Mouse (Mus musculus) embryonic facial prominence, embryonic 13.5 days (tissue): ENCODE measurements around the gene Lingo2. TPM values are rescaled to one million over a fixed set of nuclear protein-coding genes. Genes with fewer than 3 reads are reported as not detected.
"Not testable (repeated sequence)": the region's sequence is repeated elsewhere in the genome, so short reads cannot be mapped to it uniquely, and the experiment has no call there.

ENCODE experiments used
- ATAC-seq: fragments of 200-750 bp; cut with Nextera tagmentation; 2 replicates; pipeline ENCODE4 v1.8.0; 2017; ENCODE audit warnings: low read depth; ENCODE audit not compliant: insufficient number of reproducible peaks, insufficient read depth, low FRiP score, low TSS enrichment
- H3K27ac ChIP-seq: fragments of 300-500 bp; sonication (generic); 2 replicates; pipeline ENCODE4 v1.5.1; 2015; ENCODE audit warnings: moderate library complexity, mild to moderate bottlenecking, inconsistent platforms
- H3K27me3 ChIP-seq: fragments of 300-500 bp; sonication (generic); 2 replicates; pipeline ENCODE4 v1.6.1; 2015; ENCODE audit warnings: mild to moderate bottlenecking, inconsistent platforms
- H3K36me3 ChIP-seq: fragments of 300-500 bp; sonication (generic); 2 replicates; pipeline ENCODE4 v1.6.1; 2015; ENCODE audit warnings: mild to moderate bottlenecking, inconsistent platforms
- H3K4me1 ChIP-seq: fragments of 300-500 bp; sonication (generic); 2 replicates; pipeline ENCODE4 v1.6.1; 2015; ENCODE audit warnings: inconsistent platforms
- H3K4me2 ChIP-seq: fragments of 300-500 bp; sonication (generic); 2 replicates; pipeline ENCODE4 v1.6.1; 2015; ENCODE audit warnings: moderate library complexity, mild to moderate bottlenecking, inconsistent platforms
- H3K4me3 ChIP-seq: fragments of 300-500 bp; sonication (generic); 2 replicates; pipeline ENCODE4 v1.5.1; 2015; ENCODE audit warnings: mild to moderate bottlenecking, inconsistent platforms
- H3K9ac ChIP-seq: fragments of 300-500 bp; sonication (generic); 2 replicates; pipeline ENCODE4 v1.6.1; 2015; ENCODE audit warnings: mild to moderate bottlenecking, inconsistent platforms
- H3K9me3 ChIP-seq: fragments of 300-500 bp; sonication (generic); 2 replicates; pipeline ENCODE4 v1.6.1; 2016; ENCODE audit warnings: inconsistent platforms
- WGBS: fragments of 180-500 bp; shearing (Covaris S2); methylation state at CpG from one replicate; pipeline ENCODE4 v1.1.7; 2015; ENCODE audit warnings: mixed read lengths; 5-methylcytosine and 5-hydroxymethylcytosine counted together
- polyA plus RNA-seq: library from polyadenylated mRNA; unstranded; fragments of >200 nt; fragmentation: Nextera tagmentation; extraction: Ambion mirVana; gene quantifications from 2 replicates; pipeline ENCODE4 v1.2.1, GENCODE M21; 2015

Gene Lingo2
- polyA plus RNA-seq, 1 experiment from 2014 or later: 6.9 TPM

DNA sequence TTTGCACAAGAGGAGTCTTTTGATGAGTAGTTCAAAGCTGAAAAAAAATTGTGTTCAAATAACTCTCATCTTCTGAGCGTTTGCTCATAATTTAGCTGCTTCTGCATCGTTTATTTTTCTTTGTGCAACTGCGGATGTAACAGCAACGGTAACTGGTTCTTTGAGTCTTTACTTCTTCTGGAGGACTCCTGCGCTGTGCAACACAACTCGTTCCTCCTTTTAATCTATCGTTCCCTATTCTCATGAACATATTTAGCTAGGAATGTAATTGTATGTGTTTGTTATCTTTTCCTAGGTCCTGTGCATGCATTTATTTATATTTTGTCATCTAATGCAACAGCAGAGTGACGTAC lies 661.9 kb downstream of the Lingo2 start:
- no peaks in the 10 kb centered on the region for H3K27me3 ChIP-seq
- peak overlapping the region; percentile 54 for H3K4me2 ChIP-seq
- H3K9ac ChIP-seq: no peak overlapping the region
- no peaks in the 10 kb centered on the region for H3K9me3 ChIP-seq
- no peaks in the 10 kb centered on the region for H3K36me3 ChIP-seq
- H3K4me1 ChIP-seq: no peaks in the 10 kb centered on the region
- ATAC-seq: no peak
- WGBS: 74% methylated on average over 8 of the region's 8 CpGs
- H3K4me3 ChIP-seq: peak overlapping the region; percentile 23
- no peak overlapping the region for H3K27ac ChIP-seq

DNA sequence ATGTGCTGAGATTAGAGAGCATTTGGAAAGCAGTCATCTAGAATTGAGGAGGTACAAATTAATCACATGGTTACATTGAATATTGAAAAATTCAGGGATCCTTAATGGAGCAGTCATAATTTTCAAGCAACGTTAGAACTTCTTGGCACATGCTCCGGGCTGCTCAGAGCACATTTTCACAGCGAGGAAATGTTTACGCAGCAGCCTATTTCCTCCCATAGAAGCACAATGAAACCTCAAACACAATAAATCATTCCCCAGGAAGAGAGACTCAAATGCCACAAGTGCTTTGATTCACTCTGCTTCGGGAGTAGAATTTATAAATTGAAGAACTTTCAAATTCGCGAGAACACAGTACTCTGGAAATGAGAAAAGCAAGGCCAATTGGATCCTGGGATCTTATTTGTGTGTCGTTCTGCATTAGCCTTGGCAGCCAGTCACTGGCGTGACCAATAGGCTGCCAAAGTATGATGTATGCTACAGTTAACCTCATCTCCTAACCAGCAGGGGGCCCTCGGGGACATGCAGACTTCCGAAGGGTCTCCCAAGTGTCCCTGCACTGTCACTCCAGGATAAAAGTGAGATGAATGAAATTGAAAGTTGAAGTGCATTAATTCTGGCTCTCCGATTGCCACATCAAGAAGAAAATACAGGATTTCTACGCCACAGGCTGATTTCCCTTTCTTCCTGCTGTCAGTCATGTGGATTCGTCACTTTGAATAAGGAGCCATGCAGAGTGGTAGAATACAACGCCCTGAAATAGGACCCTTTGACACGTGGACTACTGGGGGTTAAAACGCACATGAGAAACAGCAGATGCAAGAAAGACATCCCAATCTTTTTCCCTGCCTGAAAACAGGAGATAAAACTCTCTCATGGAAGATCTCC lies 662.5 kb downstream of the Lingo2 start:
- peak overlapping the region; percentile 23 for H3K4me3 ChIP-seq
- WGBS: 28% methylated on average over 17 of the region's 17 CpGs
- ATAC-seq: no peak
- no peak overlapping the region for H3K27ac ChIP-seq
- no peaks in the 10 kb centered on the region for H3K36me3 ChIP-seq
- H3K4me2 ChIP-seq: peak overlapping the region; percentile 54
- H3K4me1 ChIP-seq: no peaks in the 10 kb centered on the region
- no peaks in the 10 kb centered on the region for H3K9me3 ChIP-seq
- 0 out of 2 replicates have a peak overlapping the region, but pooled peaks have one; percentile 16 for H3K9ac ChIP-seq
- H3K27me3 ChIP-seq: no peaks in the 10 kb centered on the region

DNA sequence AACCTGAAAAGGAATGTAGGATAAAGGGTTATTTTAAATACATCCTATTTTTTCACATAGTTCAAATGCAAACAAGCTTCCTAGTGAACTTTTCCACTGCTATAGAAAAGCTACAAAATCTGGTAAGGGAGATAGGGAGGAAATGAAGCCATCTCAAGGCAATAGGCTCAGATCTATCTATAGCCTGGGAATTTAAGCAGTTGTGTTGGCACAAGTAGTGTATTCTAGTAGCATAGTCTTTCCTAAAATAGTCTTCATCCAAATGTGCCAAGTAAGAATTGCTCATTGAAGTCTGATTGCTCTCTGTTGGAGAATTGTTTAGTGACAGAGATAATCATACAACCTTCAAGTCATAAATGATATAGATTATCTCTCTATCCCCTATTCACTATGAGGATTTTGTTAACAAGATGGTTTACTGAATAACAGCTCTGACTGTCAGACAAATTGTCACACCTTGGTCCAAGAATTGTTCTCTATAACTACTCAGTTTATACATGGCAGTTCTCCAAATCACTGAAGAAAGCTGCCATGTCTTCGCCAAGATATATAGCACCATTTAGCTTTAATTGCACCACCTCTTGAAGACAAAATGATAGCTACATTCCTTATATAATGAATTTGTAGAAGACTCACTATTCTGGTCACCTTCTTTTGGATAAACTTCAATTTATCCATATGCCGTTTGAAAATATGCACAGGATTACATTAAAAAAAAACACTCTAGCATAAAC lies 688.9 kb downstream of the Lingo2 start:
- Histone ChIP-seq H3K4me1 (no peaks in the 10 kb centered on the region), H3K36me3 (no peaks in the 10 kb centered on the region), H3K4me3 (no peak overlapping the region), H3K4me2 (no peak overlapping the region), H3K9ac (no peak overlapping the region), H3K9me3 (no peaks in the 10 kb centered on the region), H3K27me3 (no peaks in the 10 kb centered on the region), H3K27ac (no peak overlapping the region)
- no peak for ATAC-seq
- WGBS: 89% methylated on average over 2 of the region's 2 CpGs

DNA sequence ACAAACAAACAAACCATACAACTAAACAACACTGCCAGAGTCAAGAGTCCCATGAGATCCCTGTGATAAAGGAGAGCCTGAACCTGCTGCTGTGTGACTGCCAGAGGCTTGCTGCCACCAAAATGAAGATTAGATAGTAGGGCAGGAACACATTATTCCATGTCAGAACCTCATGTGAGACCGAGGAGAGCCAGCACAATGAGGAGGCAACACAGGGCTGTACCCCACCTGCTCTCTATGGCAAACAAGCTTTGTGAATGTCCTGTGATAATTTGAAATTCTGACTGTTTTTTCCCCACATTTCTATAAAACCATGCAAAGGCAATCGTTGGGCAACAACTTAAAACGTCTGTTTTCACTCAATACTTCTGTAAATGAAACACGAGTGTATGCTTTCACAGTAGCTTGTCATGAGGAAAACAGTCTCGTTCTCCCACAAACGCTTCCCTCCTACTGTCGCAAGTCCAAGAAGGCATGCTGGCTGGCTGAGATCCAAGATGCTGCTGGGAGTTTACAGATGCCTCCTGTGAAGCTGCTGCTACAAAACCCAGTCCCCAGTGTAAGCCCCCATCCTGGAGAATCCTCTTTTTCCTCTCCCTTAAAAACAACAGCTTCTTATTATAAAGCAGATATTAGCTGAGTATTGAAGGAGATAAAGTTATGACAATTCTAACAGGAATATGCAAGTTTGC lies 765.2 kb downstream of the Lingo2 start:
- peaks cover 7% of the 10 kb centered on the region for H3K4me1 ChIP-seq
- 19% methylated on average over 7 of the region's 7 CpGs for WGBS
- no peak overlapping the region for H3K27ac ChIP-seq
- no peaks in the 10 kb centered on the region for H3K27me3 ChIP-seq
- peak overlapping the region; percentile 12; the same call in 1 of the 2 replicates for H3K4me2 ChIP-seq
- H3K36me3 ChIP-seq: no peaks in the 10 kb centered on the region
- ATAC-seq: no peak
- H3K9me3 ChIP-seq: no peaks in the 10 kb centered on the region
- no peak overlapping the region for H3K4me3 ChIP-seq
- H3K9ac ChIP-seq: no peak overlapping the region

DNA sequence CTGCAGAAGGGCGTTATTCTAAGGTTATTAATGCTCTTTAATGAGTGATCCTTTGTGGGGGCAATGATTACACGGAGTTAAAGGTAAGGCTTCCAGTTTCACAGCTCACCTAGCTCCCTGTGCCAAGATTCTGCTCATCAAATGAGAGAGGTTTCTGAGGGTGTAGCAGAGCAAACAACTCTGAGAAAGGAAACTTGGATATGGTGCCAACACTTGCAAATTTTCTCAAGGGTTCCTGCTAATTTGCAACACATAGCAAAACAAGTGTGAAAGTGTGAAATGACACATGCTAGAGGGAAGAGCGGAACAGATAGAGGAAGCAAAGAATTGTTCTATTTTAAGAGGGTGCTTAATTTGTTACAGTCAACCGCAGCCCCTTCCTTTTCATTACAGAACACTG lies 767.9 kb downstream of the Lingo2 start:
- 0 out of 2 replicates have a peak, but pooled peaks have one; percentile 32 for ATAC-seq
- 64% methylated on average over 4 of the region's 4 CpGs for WGBS
- H3K4me3 ChIP-seq: no peak overlapping the region
- H3K27ac ChIP-seq: no peak overlapping the region
- no peaks in the 10 kb centered on the region for H3K9me3 ChIP-seq
- H3K9ac ChIP-seq: no peak overlapping the region
- H3K4me1 ChIP-seq: peaks cover 7% of the 10 kb centered on the region
- H3K27me3 ChIP-seq: no peaks in the 10 kb centered on the region
- no peaks in the 10 kb centered on the region for H3K36me3 ChIP-seq
- no peak overlapping the region for H3K4me2 ChIP-seq

DNA sequence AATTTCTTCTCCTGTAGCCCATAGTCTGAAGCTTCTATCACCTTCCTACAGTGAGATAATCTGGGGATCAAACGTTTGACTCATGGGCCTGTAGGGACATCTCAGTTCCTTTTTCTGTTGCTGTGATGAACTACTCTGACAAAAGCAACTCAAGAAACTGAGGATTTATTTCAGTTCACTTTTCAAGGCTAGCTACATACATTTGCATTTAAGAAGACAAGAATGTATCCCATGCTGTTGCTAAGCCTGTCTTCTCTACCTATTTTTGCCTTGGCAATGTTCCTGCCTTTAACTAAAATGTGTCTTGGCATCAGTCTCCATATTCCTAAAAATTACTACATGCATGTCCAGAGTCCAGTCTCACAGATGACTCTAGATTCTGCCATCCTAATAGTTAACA lies 781.4 kb downstream of the Lingo2 start:
- no peak overlapping the region for H3K4me2 ChIP-seq
- H3K9ac ChIP-seq: no peak overlapping the region
- no peaks in the 10 kb centered on the region for H3K36me3 ChIP-seq
- WGBS: 44% methylated on average over 1 of the region's 1 CpGs
- no peaks in the 10 kb centered on the region for H3K27me3 ChIP-seq
- H3K4me3 ChIP-seq: no peak overlapping the region
- no peak for ATAC-seq
- H3K9me3 ChIP-seq: no peaks in the 10 kb centered on the region
- H3K4me1 ChIP-seq: no peaks in the 10 kb centered on the region
- no peak overlapping the region for H3K27ac ChIP-seq

DNA sequence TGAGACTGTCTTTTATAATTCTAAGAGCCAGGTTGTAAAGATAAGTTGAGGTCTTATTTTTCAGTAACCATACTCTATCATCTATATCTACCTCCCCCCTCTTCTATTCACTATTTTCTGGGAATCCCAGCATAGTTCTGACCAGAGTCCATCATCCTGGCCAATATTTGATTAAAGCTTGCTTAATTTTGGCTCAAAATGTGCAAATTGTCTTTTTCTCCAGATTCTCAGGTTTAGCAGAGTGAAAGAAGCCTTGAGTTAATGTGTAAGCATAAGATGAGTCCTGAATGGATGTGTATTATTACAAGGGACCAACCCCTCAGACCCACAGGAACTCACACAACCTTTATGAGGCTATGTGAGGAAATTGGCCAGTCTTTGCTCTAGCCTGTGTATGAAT lies 820.2 kb downstream of the Lingo2 start:
- H3K36me3 ChIP-seq: no peaks in the 10 kb centered on the region
- H3K9ac ChIP-seq: no peak overlapping the region
- no peaks in the 10 kb centered on the region for H3K27me3 ChIP-seq
- ATAC-seq: no peak
- H3K4me3 ChIP-seq: no peak overlapping the region
- no peaks in the 10 kb centered on the region for H3K4me1 ChIP-seq
- H3K9me3 ChIP-seq: no peaks in the 10 kb centered on the region
- no peak overlapping the region for H3K4me2 ChIP-seq
- no peak overlapping the region for H3K27ac ChIP-seq

DNA sequence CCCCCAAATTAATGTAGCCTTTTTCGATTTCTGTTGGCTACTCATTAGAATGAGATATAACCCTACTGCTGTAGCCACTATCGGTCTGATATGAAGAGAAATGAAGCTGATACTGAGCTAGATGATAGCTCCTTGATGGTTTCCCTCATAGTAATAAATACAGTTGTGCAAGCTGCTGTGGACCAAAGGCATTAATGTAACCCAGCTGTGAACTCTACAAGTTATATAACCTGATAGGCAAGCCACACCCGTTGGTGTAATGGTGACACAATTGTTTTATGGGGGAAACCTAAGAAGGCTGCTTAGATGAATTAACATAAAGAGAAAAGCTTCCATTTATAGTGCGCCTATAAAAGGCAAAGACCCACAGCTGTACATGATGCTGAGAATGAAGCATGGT lies 856.1 kb downstream of the Lingo2 start:
- Histone ChIP-seq H3K27ac (no peak overlapping the region), H3K4me1 (no peaks in the 10 kb centered on the region), H3K9ac (no peak overlapping the region), H3K9me3 (no peaks in the 10 kb centered on the region), H3K4me2 (no peak overlapping the region), H3K4me3 (no peak overlapping the region), H3K36me3 (no peaks in the 10 kb centered on the region), H3K27me3 (no peaks in the 10 kb centered on the region)
- no peak for ATAC-seq
- 76% methylated on average over 4 of the region's 4 CpGs for WGBS

DNA sequence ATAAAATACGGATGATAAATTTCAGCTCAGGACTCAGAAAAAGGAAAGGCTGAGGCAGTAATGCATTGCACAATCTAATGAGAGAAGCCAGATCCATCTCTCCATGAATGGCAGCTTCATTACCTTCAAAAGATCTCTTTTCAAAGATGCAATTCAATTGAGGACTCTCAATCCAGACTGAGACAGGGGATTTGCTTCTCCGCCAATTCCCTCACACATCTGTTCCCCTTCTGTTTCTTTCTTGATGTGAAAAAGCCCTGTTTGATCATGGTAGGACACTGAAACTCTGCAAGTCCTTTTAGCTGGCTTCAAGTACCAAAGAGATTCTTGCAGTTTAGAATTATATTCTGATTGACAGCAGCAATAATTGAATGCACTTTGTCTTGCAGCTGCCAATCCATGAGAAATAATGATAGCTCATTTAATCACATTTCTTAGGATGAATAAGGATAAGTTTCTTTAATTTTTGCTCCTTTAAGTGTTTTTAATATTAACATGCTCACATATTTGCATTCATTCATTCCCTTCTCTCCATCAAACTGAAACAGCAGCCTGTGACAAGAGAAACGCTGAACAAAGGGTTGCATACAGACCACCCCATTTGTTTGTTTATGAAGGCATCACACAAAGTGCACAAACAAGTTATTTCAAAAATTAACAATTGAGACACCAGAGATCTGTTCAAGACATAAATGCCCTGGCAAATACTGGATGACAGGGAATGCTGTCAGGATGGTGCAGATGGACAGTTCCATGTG lies 870.3 kb downstream of the Lingo2 start:
- ATAC-seq: no peak
- Histone ChIP-seq H3K27me3 (no peaks in the 10 kb centered on the region), H3K27ac (no peak overlapping the region), H3K36me3 (no peaks in the 10 kb centered on the region), H3K4me3 (no peak overlapping the region), H3K9me3 (no peaks in the 10 kb centered on the region), H3K4me1 (no peaks in the 10 kb centered on the region), H3K9ac (no peak overlapping the region), H3K4me2 (no peak overlapping the region)
- WGBS: 48% methylated on average over 3 of the region's 3 CpGs

DNA sequence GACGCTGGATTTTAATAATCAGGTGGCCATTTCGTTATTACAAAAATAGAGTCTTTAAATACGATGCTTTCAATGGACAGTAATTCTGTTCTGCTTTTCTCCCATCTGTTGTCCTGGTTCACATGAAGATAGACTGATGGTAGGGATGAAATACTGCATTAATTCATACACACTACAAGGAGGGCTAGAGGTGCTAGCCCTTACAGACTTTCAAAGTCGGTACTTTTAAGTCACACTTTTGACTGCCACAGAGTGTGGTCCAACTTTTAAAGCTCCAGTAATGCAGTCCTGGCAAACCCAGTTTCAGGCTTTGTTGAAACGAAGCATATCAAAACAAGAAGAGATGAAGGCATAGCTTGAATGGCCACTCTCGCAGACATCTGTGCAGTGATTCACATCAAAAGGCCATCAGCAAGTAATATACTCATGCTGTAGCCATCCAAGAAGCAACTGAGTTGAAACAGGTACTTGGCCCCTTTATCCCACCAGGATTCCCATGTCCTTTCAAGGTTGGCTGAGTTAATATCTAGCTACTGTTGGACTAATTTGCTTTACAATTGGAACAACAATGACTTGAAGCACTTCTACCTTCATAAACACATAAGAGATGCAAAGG lies 872.5 kb downstream of the Lingo2 start:
- Histone ChIP-seq H3K4me2 (no peak overlapping the region), H3K4me1 (no peaks in the 10 kb centered on the region), H3K9me3 (no peaks in the 10 kb centered on the region), H3K9ac (no peak overlapping the region), H3K4me3 (no peak overlapping the region), H3K27me3 (no peaks in the 10 kb centered on the region), H3K27ac (no peak overlapping the region), H3K36me3 (no peaks in the 10 kb centered on the region)
- ATAC-seq: no peak
- WGBS: 86% methylated on average over 6 of the region's 6 CpGs

DNA sequence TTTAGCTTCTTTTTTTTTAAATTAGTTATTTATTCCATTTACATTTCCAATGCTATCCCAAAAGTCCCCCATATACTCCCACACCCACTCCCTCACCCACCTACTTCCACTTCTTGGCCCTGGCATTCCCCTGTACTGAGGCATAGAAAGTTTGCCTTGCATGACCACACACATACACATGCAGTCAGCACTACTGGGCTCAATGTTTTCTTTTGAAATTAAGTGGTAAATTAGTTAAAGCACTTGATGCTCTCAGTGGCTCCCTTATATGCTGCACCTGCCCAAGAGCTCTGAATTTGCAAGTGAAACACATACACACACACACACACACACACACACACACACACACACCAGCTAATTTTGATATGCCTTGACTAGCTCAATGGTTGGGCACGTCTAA lies 886.8 kb downstream of the Lingo2 start:
- not testable (repeated sequence) for H3K27me3 ChIP-seq, H3K4me1 ChIP-seq, H3K9ac ChIP-seq, H3K4me3 ChIP-seq, H3K27ac ChIP-seq, H3K36me3 ChIP-seq, H3K4me2 ChIP-seq, ATAC-seq, H3K9me3 ChIP-seq
- WGBS: 65% methylated on average over 1 of the region's 1 CpGs
